Mouse (Mus musculus): ENCODE results near the gene Il16. TPM values are rescaled to one million over a fixed set of nuclear protein-coding genes. Genes with fewer than 3 reads are reported as not detected.

Il16 gene
- 7.6 and 9.5 TPM in 2 replicates for polyA plus RNA-seq (2015; fragmentation: Nextera tagmentation; extraction: Ambion mirVana)

GRCm38 (mm10) chr7:83745413-83746106 is at the start of gene Il16:
TSS of gene Il16 (minus strand) at chr7:83745726.
- Histone ChIP-seq H3K4me1 (peaks cover 27% of the 10 kb centered on the region), H3K36me3 (no peaks in the 10 kb centered on the region), H3K27me3 (no peaks in the 10 kb centered on the region), H3K9ac (no peak within 1 kb of the TSS; the same call in 1 of the 2 replicates), H3K4me3 (replicated peaks) (peak within 1 kb of the TSS; percentile 35), H3K9me3 (replicated peaks) (no peaks in the 10 kb centered on the region), H3K4me2 (replicated peaks) (peak within 1 kb of the TSS; percentile 47), H3K27ac (replicated peaks) (peak within 1 kb of the TSS; percentile 86)
- WGBS: 20% methylated on average over 20 of the region's 20 CpGs
- no peak for ATAC-seq (ENCODE audit: insufficient number of reproducible peaks, low FRiP score, low TSS enrichment, low read depth)

GRCm38 (mm10) chr7:83794705-83795104 is 49.2 kb upstream of the Il16 start, which contains the start of gene Cfap161:
TSS of gene Cfap161 (minus strand) at chr7:83794880.
- Histone ChIP-seq H3K27ac (replicated peaks) (no peak within 1 kb of the TSS), H3K9me3 (replicated peaks) (no peaks in the 10 kb centered on the region), H3K4me1 (peaks cover 8% of the 10 kb centered on the region; the same call in 1 of the 2 replicates), H3K36me3 (no peaks in the 10 kb centered on the region), H3K4me3 (replicated peaks) (no peak within 1 kb of the TSS), H3K4me2 (replicated peaks) (peak within 1 kb of the TSS; percentile 17; the same call in 1 of the 2 replicates), H3K27me3 (no peaks in the 10 kb centered on the region), H3K9ac (no peak within 1 kb of the TSS)
- 11% methylated on average over 14 of the region's 14 CpGs for WGBS
- peak; percentile 84 for ATAC-seq (ENCODE audit: insufficient number of reproducible peaks, low FRiP score, low TSS enrichment, low read depth)

- peak; percentile 47 for ATAC-seq (ENCODE audit: insufficient number of reproducible peaks, low FRiP score, low TSS enrichment, low read depth)
- no peak overlapping the region for H3K27ac ChIP-seq (replicated peaks)
- WGBS: 36% methylated on average over 11 of the region's 11 CpGs
- H3K4me2 ChIP-seq (replicated peaks): peak overlapping the region; percentile 17; the same call in 1 of the 2 replicates
- H3K4me3 ChIP-seq (replicated peaks): no peak overlapping the region
- H3K36me3 ChIP-seq: no peaks in the 10 kb centered on the region
- no peaks in the 10 kb centered on the region for H3K27me3 ChIP-seq
- H3K4me1 ChIP-seq: peaks cover 8% of the 10 kb centered on the region; the same call in 1 of the 2 replicates
- H3K9ac ChIP-seq: no peak overlapping the region
- no peaks in the 10 kb centered on the region for H3K9me3 ChIP-seq (replicated peaks)
These were observed 48.6 kb upstream of the Il16 start for GRCm38 (mm10) chr7:83794006-83794683.

- H3K4me1 ChIP-seq: no peaks in the 10 kb centered on the region
- no peaks in the 10 kb centered on the region for H3K9me3 ChIP-seq (replicated peaks)
- WGBS: 75% methylated on average over 4 of the region's 4 CpGs
- no peaks in the 10 kb centered on the region for H3K36me3 ChIP-seq
- no peak overlapping the region for H3K27ac ChIP-seq (replicated peaks)
- H3K9ac ChIP-seq: no peak overlapping the region
- no peak for ATAC-seq (ENCODE audit: insufficient number of reproducible peaks, low FRiP score, low TSS enrichment, low read depth)
- no peak overlapping the region for H3K4me2 ChIP-seq (replicated peaks)
- no peak overlapping the region for H3K4me3 ChIP-seq (replicated peaks)
- peaks cover 4% of the 10 kb centered on the region for H3K27me3 ChIP-seq
These were observed 35.4 kb upstream of the Il16 start for GRCm38 (mm10) chr7:83780881-83781280.

- 75% methylated on average over 4 of the region's 4 CpGs for WGBS
- H3K36me3 ChIP-seq: no peaks in the 10 kb centered on the region
- no peak overlapping the region for H3K9ac ChIP-seq
- no peak overlapping the region for H3K4me3 ChIP-seq (replicated peaks)
- H3K9me3 ChIP-seq (replicated peaks): no peaks in the 10 kb centered on the region
- ATAC-seq (ENCODE audit: insufficient number of reproducible peaks, low FRiP score, low TSS enrichment, low read depth): no peak
- H3K27ac ChIP-seq (replicated peaks): no peak overlapping the region
- no peaks in the 10 kb centered on the region for H3K4me1 ChIP-seq
- H3K4me2 ChIP-seq (replicated peaks): no peak overlapping the region
- H3K27me3 ChIP-seq: peaks cover 4% of the 10 kb centered on the region
These were observed 34.5 kb upstream of the Il16 start for GRCm38 (mm10) chr7:83780026-83780425.

- WGBS: 74% methylated on average over 2 of the region's 2 CpGs
- no peaks in the 10 kb centered on the region for H3K36me3 ChIP-seq
These were observed 33.5 kb upstream of the Il16 start for GRCm38 (mm10) chr7:83779028-83779427.

GRCm38 (mm10) chr7:83778516-83778915 is 33.0 kb upstream of the Il16 start:
- WGBS: 70% methylated on average over 2 of the region's 2 CpGs
- Histone ChIP-seq H3K27me3 (peaks cover 4% of the 10 kb centered on the region), H3K27ac (replicated peaks) (no peak overlapping the region), H3K36me3 (no peaks in the 10 kb centered on the region), H3K9ac (no peak overlapping the region), H3K4me2 (replicated peaks) (no peak overlapping the region), H3K4me1 (0 out of 2 replicates have a peak, but pooled peaks cover 3% of the 10 kb centered on the region), H3K9me3 (replicated peaks) (no peaks in the 10 kb centered on the region), H3K4me3 (replicated peaks) (no peak overlapping the region)
- no peak for ATAC-seq (ENCODE audit: insufficient number of reproducible peaks, low FRiP score, low TSS enrichment, low read depth)

More at GRCm38 (mm10) chr7:83779028-83779427, 33.5 kb upstream of the Il16 start:
- Histone ChIP-seq H3K4me3 (replicated peaks) (no peak overlapping the region), H3K27me3 (peaks cover 4% of the 10 kb centered on the region), H3K4me1 (0 out of 2 replicates have a peak, but pooled peaks cover 3% of the 10 kb centered on the region), H3K4me2 (replicated peaks) (no peak overlapping the region), H3K9ac (no peak overlapping the region), H3K27ac (replicated peaks) (no peak overlapping the region), H3K9me3 (replicated peaks) (no peaks in the 10 kb centered on the region)
- ATAC-seq (ENCODE audit: insufficient number of reproducible peaks, low FRiP score, low TSS enrichment, low read depth): no peak

GRCm38 (mm10) chr7:83774721-83775120 is 29.2 kb upstream of the Il16 start:
- Histone ChIP-seq H3K9ac (no peak overlapping the region), H3K4me3 (replicated peaks) (no peak overlapping the region), H3K27me3 (peaks cover 4% of the 10 kb centered on the region), H3K4me1 (peaks cover 10% of the 10 kb centered on the region; the same call in 1 of the 2 replicates), H3K27ac (replicated peaks) (no peak overlapping the region), H3K4me2 (replicated peaks) (no peak overlapping the region), H3K9me3 (replicated peaks) (no peaks in the 10 kb centered on the region), H3K36me3 (no peaks in the 10 kb centered on the region)
- 12% methylated on average over 5 of the region's 5 CpGs for WGBS
- ATAC-seq (ENCODE audit: insufficient number of reproducible peaks, low FRiP score, low TSS enrichment, low read depth): no peak

- 44% methylated on average over 3 of the region's 3 CpGs for WGBS
- Histone ChIP-seq H3K9ac (no peak overlapping the region), H3K4me3 (replicated peaks) (no peak overlapping the region), H3K27ac (replicated peaks) (no peak overlapping the region), H3K4me2 (replicated peaks) (no peak overlapping the region), H3K36me3 (no peaks in the 10 kb centered on the region), H3K27me3 (no peaks in the 10 kb centered on the region), H3K4me1 (peaks cover 7% of the 10 kb centered on the region; the same call in 1 of the 2 replicates), H3K9me3 (replicated peaks) (no peaks in the 10 kb centered on the region)
- no peak for ATAC-seq (ENCODE audit: insufficient number of reproducible peaks, low FRiP score, low TSS enrichment, low read depth)
These were observed 18.1 kb upstream of the Il16 start for GRCm38 (mm10) chr7:83763674-83764073.

GRCm38 (mm10) chr7:83762336-83762735 is 16.8 kb upstream of the Il16 start:
- Histone ChIP-seq H3K36me3 (no peaks in the 10 kb centered on the region), H3K4me3 (replicated peaks) (no peak overlapping the region), H3K9me3 (replicated peaks) (no peaks in the 10 kb centered on the region), H3K27me3 (no peaks in the 10 kb centered on the region), H3K4me1 (0 out of 2 replicates have a peak, but pooled peaks cover 6% of the 10 kb centered on the region), H3K9ac (no peak overlapping the region), H3K4me2 (replicated peaks) (no peak overlapping the region), H3K27ac (replicated peaks) (no peak overlapping the region)
- WGBS: 85% methylated on average over 5 of the region's 5 CpGs
- ATAC-seq (ENCODE audit: insufficient number of reproducible peaks, low FRiP score, low TSS enrichment, low read depth): no peak

GRCm38 (mm10) chr7:83751055-83751454 is 5.5 kb upstream of the Il16 start:
- Histone ChIP-seq H3K9ac (no peak overlapping the region), H3K4me2 (replicated peaks) (no peak overlapping the region), H3K27me3 (no peaks in the 10 kb centered on the region), H3K4me1 (peaks cover 5% of the 10 kb centered on the region), H3K27ac (replicated peaks) (0 out of 2 replicates have a peak overlapping the region, but pooled peaks have one; percentile 17), H3K36me3 (no peaks in the 10 kb centered on the region), H3K9me3 (replicated peaks) (no peaks in the 10 kb centered on the region), H3K4me3 (replicated peaks) (no peak overlapping the region)
- WGBS: 43% methylated on average over 1 of the region's 1 CpGs
- no peak for ATAC-seq (ENCODE audit: insufficient number of reproducible peaks, low FRiP score, low TSS enrichment, low read depth)
